In genomic region chr12:110845131-110845880, GRCm38 (mm10) we compare ENCODE assay signal across 7 mouse cellular contexts. TPM values are rescaled to one million over a fixed set of nuclear protein-coding genes. Genes with fewer than 3 reads are reported as not detected.
DNase-seq lines count a peak whose midpoint lies in the region; ATAC-seq and TF ChIP-seq lines count a peak whose summit lies in the region.

No protein-coding gene starts in this region.

- H3K27ac ChIP-seq in embryonic facial prominence, embryonic 12.5 days = 0 out of 2 replicates have a peak overlapping the region, but pooled peaks have one; percentile 43
- peak overlapping the region; percentile 78 for H3K27ac ChIP-seq in kidney, adult 2 months (ENCODE audit: insufficient read depth, low read depth, low read length)
- 0 out of 2 replicates have a peak overlapping the region, but pooled peaks have one; percentile 50 for H3K27ac ChIP-seq in limb, embryonic 12.5 days
- H3K27ac ChIP-seq in midbrain, embryonic 15.5 days = no peak overlapping the region
- peak overlapping the region; percentile 33; the same call in 1 of the 2 replicates for H3K27ac ChIP-seq in spleen, adult 2 months (ENCODE audit: insufficient read depth, low read length)

- DNase-seq in adrenal gland, postnatal 14 days = peak; percentile 94
- peak; percentile 99 for DNase-seq in heart, adult 11 months
- DNase-seq in kidney, adult 2 months = peak; percentile 98
- DNase-seq in spleen, adult 2 months (ENCODE audit: low read depth in 1 of 2, low spot score in 2 of 2) = peak in 1 of 2 experiments; percentile 57

- no peaks in the 10 kb centered on the region for H3K9me3 ChIP-seq in embryonic facial prominence, embryonic 12.5 days
- H3K9me3 ChIP-seq in limb, embryonic 12.5 days = no peaks in the 10 kb centered on the region
- H3K9me3 ChIP-seq in midbrain, embryonic 15.5 days = no peaks in the 10 kb centered on the region

- H3K4me2 ChIP-seq in embryonic facial prominence, embryonic 12.5 days (replicated peaks) = peak overlapping the region; percentile 59
- H3K4me2 ChIP-seq in limb, embryonic 12.5 days = peak overlapping the region; percentile 63
- peak overlapping the region; percentile 53 for H3K4me2 ChIP-seq in midbrain, embryonic 15.5 days

- H3K36me3 ChIP-seq in embryonic facial prominence, embryonic 12.5 days = no peaks in the 10 kb centered on the region
- no peaks in the 10 kb centered on the region for H3K36me3 ChIP-seq in kidney, adult 2 months (ENCODE audit: control insufficient read depth, insufficient read depth, low read length)
- no peaks in the 10 kb centered on the region for H3K36me3 ChIP-seq in limb, embryonic 12.5 days
- no peaks in the 10 kb centered on the region for H3K36me3 ChIP-seq in midbrain, embryonic 15.5 days (replicated peaks)
- no peaks in the 10 kb centered on the region for H3K36me3 ChIP-seq in spleen, adult 2 months (ENCODE audit: control insufficient read depth, insufficient read depth, low read length)

- peak; percentile 82 for ATAC-seq in embryonic facial prominence, embryonic 12.5 days (ENCODE audit: insufficient number of reproducible peaks, insufficient read depth, low FRiP score, low TSS enrichment)
- ATAC-seq in limb, embryonic 12.5 days (ENCODE audit: insufficient number of reproducible peaks, insufficient read depth, low FRiP score, low TSS enrichment, low read depth) = peak; percentile 72
- peak; percentile 48; the same call in 1 of the 2 replicates for ATAC-seq in midbrain, embryonic 15.5 days (replicated peaks)

- TF ChIP-seq CTCF in kidney, adult 2 months (conservative IDR thresholded peaks at IDR 0.05; ENCODE audit: insufficient read depth, insufficient read length, low read depth, low read length) = no peak
- no peak for TF ChIP-seq CTCF in spleen, adult 2 months (IDR thresholded peaks at IDR 0.05; ENCODE audit: extremely low read depth, insufficient read depth, insufficient read length, insufficient replicate concordance)

- H3K9ac ChIP-seq in embryonic facial prominence, embryonic 12.5 days = peak overlapping the region; percentile 47
- peak overlapping the region; percentile 57 for H3K9ac ChIP-seq in limb, embryonic 12.5 days (replicated peaks)
- no peak overlapping the region; the same call in 1 of the 2 replicates for H3K9ac ChIP-seq in midbrain, embryonic 15.5 days

- peak overlapping the region; percentile 47 for H3K4me3 ChIP-seq in embryonic facial prominence, embryonic 12.5 days
- peak overlapping the region; percentile 65 for H3K4me3 ChIP-seq in kidney, adult 2 months (ENCODE audit: insufficient read depth, low read depth, low read length)
- H3K4me3 ChIP-seq in limb, embryonic 12.5 days (replicated peaks) = peak overlapping the region; percentile 43
- peak overlapping the region; percentile 33 for H3K4me3 ChIP-seq in midbrain, embryonic 15.5 days
- peak overlapping the region; percentile 53 for H3K4me3 ChIP-seq in spleen, adult 2 months (ENCODE audit: extremely low read depth, insufficient read depth, insufficient read length)

- 0 out of 2 replicates have a peak, but pooled peaks cover 6% of the 10 kb centered on the region for H3K27me3 ChIP-seq in embryonic facial prominence, embryonic 12.5 days
- H3K27me3 ChIP-seq in kidney, adult 2 months (replicated peaks; ENCODE audit: control insufficient read depth, insufficient read depth, low read length) = no peaks in the 10 kb centered on the region
- peaks cover 35% of the 10 kb centered on the region for H3K27me3 ChIP-seq in limb, embryonic 12.5 days
- peaks cover 31% of the 10 kb centered on the region for H3K27me3 ChIP-seq in midbrain, embryonic 15.5 days (replicated peaks)
- 0 out of 2 replicates have a peak, but pooled peaks cover 3% of the 10 kb centered on the region for H3K27me3 ChIP-seq in spleen, adult 2 months (ENCODE audit: control insufficient read depth, insufficient read depth, low read length)

- H3K4me1 ChIP-seq in embryonic facial prominence, embryonic 12.5 days = peaks cover 6% of the 10 kb centered on the region; the same call in 1 of the 2 replicates
- no peaks in the 10 kb centered on the region; the same call in 1 of the 2 replicates for H3K4me1 ChIP-seq in kidney, adult 2 months (ENCODE audit: control insufficient read depth, insufficient read depth, low read length)
- peaks cover 5% of the 10 kb centered on the region for H3K4me1 ChIP-seq in limb, embryonic 12.5 days (replicated peaks)
- H3K4me1 ChIP-seq in midbrain, embryonic 15.5 days = peaks cover 31% of the 10 kb centered on the region
- no peaks in the 10 kb centered on the region for H3K4me1 ChIP-seq in spleen, adult 2 months (ENCODE audit: control insufficient read depth, insufficient read depth, insufficient read length)

- TF ChIP-seq POLR2A in kidney, adult 2 months (IDR thresholded peaks at IDR 0.05; ENCODE audit: low read depth, low read length) = no peak
- no peak for TF ChIP-seq POLR2A in spleen, adult 2 months (IDR thresholded peaks at IDR 0.05; ENCODE audit: low read depth, low read length)

- WGBS in embryonic facial prominence, embryonic 12.5 days = under 1% methylated on average over 36 of the region's 36 CpGs
- 1% methylated on average over 36 of the region's 36 CpGs for WGBS in kidney, adult 2 months
- WGBS in limb, embryonic 12.5 days = under 1% methylated on average over 36 of the region's 36 CpGs
- under 1% methylated on average over 36 of the region's 36 CpGs for WGBS in midbrain, embryonic 15.5 days
- 2% methylated on average over 36 of the region's 36 CpGs for WGBS in spleen, adult 2 months

RNA-seq across cellular contexts. Expression of gene Mok, which starts 4.6 kb away (rescaled TPM):
- total RNA-seq in adrenal gland, postnatal 14 days (2021) = 0.93 and 1.9 TPM in 2 replicates
- 6.2 and 7.2 TPM in 2 replicates for polyA plus RNA-seq in embryonic facial prominence, embryonic 12.5 days (2016; fragmentation: Nextera tagmentation; extraction: Ambion mirVana)
- 9.8 and 10.1 TPM in 2 replicates for polyA plus RNA-seq in kidney, adult 2 months (2012; rRNA removed)
- 5.7 and 6.7 TPM in 2 replicates for polyA plus RNA-seq in limb, embryonic 12.5 days (2016; fragmentation: Nextera tagmentation; extraction: Ambion mirVana)
- 17.0 and 17.2 TPM in 2 replicates for polyA plus RNA-seq in midbrain, embryonic 15.5 days (2015; fragmentation: Nextera tagmentation; extraction: Ambion mirVana)
- 0.32 and 0.35 TPM in 2 replicates for polyA plus RNA-seq in spleen, adult 2 months (2012; rRNA removed)

RNA-seq across cellular contexts. Expression of gene Zfp839, which starts 4.7 kb away (rescaled TPM):
- 13.5 and 15.1 TPM in 2 replicates for total RNA-seq in adrenal gland, postnatal 14 days (2021)
- 8.9 and 9.0 TPM in 2 replicates for polyA plus RNA-seq in embryonic facial prominence, embryonic 12.5 days (2016; fragmentation: Nextera tagmentation; extraction: Ambion mirVana)
- polyA plus RNA-seq in kidney, adult 2 months (2012; rRNA removed) = 6.9 and 9.0 TPM in 2 replicates
- 8.2 and 8.6 TPM in 2 replicates for polyA plus RNA-seq in limb, embryonic 12.5 days (2016; fragmentation: Nextera tagmentation; extraction: Ambion mirVana)
- polyA plus RNA-seq in midbrain, embryonic 15.5 days (2015; fragmentation: Nextera tagmentation; extraction: Ambion mirVana) = 3.9 and 4.4 TPM in 2 replicates
- polyA plus RNA-seq in spleen, adult 2 months (2012; rRNA removed) = 5.3 and 5.7 TPM in 2 replicates

RNA-seq across cellular contexts. Expression of gene Cinp, which starts 43.6 kb away (rescaled TPM):
- total RNA-seq in adrenal gland, postnatal 14 days (2021) = 47.4 and 50.2 TPM in 2 replicates
- 70.0 and 75.6 TPM in 2 replicates for polyA plus RNA-seq in embryonic facial prominence, embryonic 12.5 days (2016; fragmentation: Nextera tagmentation; extraction: Ambion mirVana)
- polyA plus RNA-seq in kidney, adult 2 months (2012; rRNA removed) = 27.1 and 28.6 TPM in 2 replicates
- polyA plus RNA-seq in limb, embryonic 12.5 days (2016; fragmentation: Nextera tagmentation; extraction: Ambion mirVana) = 62.8 and 73.1 TPM in 2 replicates
- 76.3 and 85.4 TPM in 2 replicates for polyA plus RNA-seq in midbrain, embryonic 15.5 days (2015; fragmentation: Nextera tagmentation; extraction: Ambion mirVana)
- 22.9 and 35.8 TPM in 2 replicates for polyA plus RNA-seq in spleen, adult 2 months (2012; rRNA removed)

RNA-seq across cellular contexts. Expression of gene Tecpr2, which starts 43.8 kb away (rescaled TPM):
- total RNA-seq in adrenal gland, postnatal 14 days (2021) = 9.1 and 10.3 TPM in 2 replicates
- 5.7 and 6.2 TPM in 2 replicates for polyA plus RNA-seq in embryonic facial prominence, embryonic 12.5 days (2016; fragmentation: Nextera tagmentation; extraction: Ambion mirVana)
- 4.3 and 4.7 TPM in 2 replicates for polyA plus RNA-seq in kidney, adult 2 months (2012; rRNA removed)
- 5.2 and 6.1 TPM in 2 replicates for polyA plus RNA-seq in limb, embryonic 12.5 days (2016; fragmentation: Nextera tagmentation; extraction: Ambion mirVana)
- polyA plus RNA-seq in midbrain, embryonic 15.5 days (2015; fragmentation: Nextera tagmentation; extraction: Ambion mirVana) = 8.9 and 9.4 TPM in 2 replicates
- polyA plus RNA-seq in spleen, adult 2 months (2012; rRNA removed) = 4.0 and 4.1 TPM in 2 replicates
